Mouse (Mus musculus) thymus, adult 2 months (tissue): ENCODE data around the gene Krtap10-10. TPM values are rescaled to one million over a fixed set of nuclear protein-coding genes. Genes with fewer than 3 reads are reported as not detected.

ENCODE experiments used
- DNase-seq: peaks from one replicate; pipeline ENCODE4 v3.0.0; 2021
- H3K27ac ChIP-seq: fragments of 200-500 bp; 2 replicates; pipeline ENCODE4 v1.5.1; 2012; ENCODE audit warnings: low read length, control low read depth; ENCODE audit not compliant: control insufficient read depth, insufficient read depth
- H3K27me3 ChIP-seq: fragments of 200-500 bp; 2 replicates; pipeline ENCODE4 v1.6.1; 2012; ENCODE audit warnings: mild to moderate bottlenecking, low read length, moderate library complexity, mixed read lengths; ENCODE audit not compliant: control insufficient read depth, insufficient read depth
- H3K36me3 ChIP-seq: fragments of 200-500 bp; 2 replicates; pipeline ENCODE4 v1.6.1; 2012; ENCODE audit warnings: mild to moderate bottlenecking, low read length, moderate library complexity; ENCODE audit not compliant: control insufficient read depth, insufficient read depth
- H3K4me1 ChIP-seq: fragments of 200-500 bp; replicated peaks from 2 replicates; pipeline ENCODE4 v1.6.1; 2012; ENCODE audit warnings: low read length; ENCODE audit not compliant: control insufficient read depth, insufficient read depth
- H3K4me3 ChIP-seq: fragments of 200-500 bp; 2 replicates; pipeline ENCODE4 v1.5.1; 2012; ENCODE audit warnings: mild to moderate bottlenecking, low read length, control low read depth, moderate library complexity; ENCODE audit not compliant: control insufficient read depth, insufficient read depth
- CTCF ChIP-seq: fragments of 200-500 bp; IDR thresholded peaks from 2 replicates; pipeline ENCODE4 v1.5.1; 2012; ENCODE audit warnings: mild to moderate bottlenecking, control low read depth, low read length, moderate library complexity, borderline replicate concordance; ENCODE audit not compliant: control insufficient read depth, poor library complexity, insufficient read depth; ENCODE audit errors: extremely low read depth
- POLR2A ChIP-seq: fragments of 200-500 bp; IDR thresholded peaks from 2 replicates; pipeline ENCODE4 v1.6.1; 2012; ENCODE audit warnings: mild to moderate bottlenecking, low read length, control low read depth, moderate library complexity; ENCODE audit not compliant: control insufficient read depth, poor library complexity, insufficient read depth; ENCODE audit errors: extremely low read depth
- WGBS: fragments of 180-500 bp; shearing (Covaris S2); methylation state at CpG from one replicate; pipeline ENCODE4 v1.1.7; 2018; 5-methylcytosine and 5-hydroxymethylcytosine counted together
- polyA plus RNA-seq: library from polyadenylated mRNA; depleted of rRNA; stranded (reverse); fragments of >200 nt; gene quantifications from 2 replicates; pipeline ENCODE4 v1.2.3, GENCODE M21; 2012

The Krtap10-10 gene
- polyA plus RNA-seq, 1 experiment = 0.12 TPM

GRCm38 (mm10) chr10:77839006-77839405, 3.3 kb downstream of the Krtap10-10 start:
- Histone ChIP-seq H3K4me3 (no peak overlapping the region), H3K27ac (no peak overlapping the region), H3K36me3 (no peaks in the 10 kb centered on the region), H3K27me3 (no peaks in the 10 kb centered on the region), H3K4me1 (no peaks in the 10 kb centered on the region)
- DNase-seq = no peak
- TF ChIP-seq POLR2A (no peak), CTCF (no peak)
- 80% methylated on average over 6 of the region's 6 CpGs for WGBS

GRCm38 (mm10) chr10:77846503-77846902, 10.8 kb downstream of the Krtap10-10 start, which contains the start of gene Gm36176:
TSS of gene Gm36176 (plus strand) at chr10:77846803.
- no peak within 1 kb of the TSS for H3K4me3 ChIP-seq
- H3K27me3 ChIP-seq = no peaks in the 10 kb centered on the region
- DNase-seq = no peak
- H3K27ac ChIP-seq = no peak within 1 kb of the TSS
- H3K4me1 ChIP-seq = no peaks in the 10 kb centered on the region
- no peaks in the 10 kb centered on the region for H3K36me3 ChIP-seq
- 85% methylated on average over 2 of the region's 3 CpGs for WGBS
- no peak for TF ChIP-seq POLR2A
- TF ChIP-seq CTCF = no peak

- whole genome bisulfite sequencing = 55% methylated on average over 2 of the region's 2 CpGs
- no peaks in the 10 kb centered on the region for H3K27me3 ChIP-seq
- TF ChIP-seq CTCF (no peak), POLR2A (no peak)
- H3K27ac ChIP-seq = no peak overlapping the region
- no peaks in the 10 kb centered on the region for H3K36me3 ChIP-seq
- no peak for DNase-seq
- H3K4me3 ChIP-seq = no peak overlapping the region
- H3K4me1 ChIP-seq = no peaks in the 10 kb centered on the region
These were observed 11.2 kb downstream of the Krtap10-10 start for GRCm38 (mm10) chr10:77846961-77847360.

GRCm38 (mm10) chr10:77847538-77847937, 11.8 kb downstream of the Krtap10-10 start:
- TF ChIP-seq POLR2A (no peak), CTCF (no peak)
- no peak overlapping the region for H3K4me3 ChIP-seq
- H3K27ac ChIP-seq = no peak overlapping the region
- H3K4me1 ChIP-seq = no peaks in the 10 kb centered on the region
- no peaks in the 10 kb centered on the region for H3K36me3 ChIP-seq
- H3K27me3 ChIP-seq = no peaks in the 10 kb centered on the region
- 89% methylated on average over 2 of the region's 2 CpGs for WGBS
- DNase-seq = no peak

- TF ChIP-seq POLR2A = no peak
- no peak for TF ChIP-seq CTCF
These were observed 16.8 kb downstream of the Krtap10-10 start, which contains the start of gene Gm10318 for GRCm38 (mm10) chr10:77852559-77852958. TSS of gene Gm10318 (plus strand) at chr10:77852859.

GRCm38 (mm10) chr10:77861675-77862074, 25.9 kb downstream of the Krtap10-10 start, which contains the start of gene Gm3285:
TSS of gene Gm3285 (plus strand) at chr10:77861975.
- TF ChIP-seq POLR2A = no peak
- no peak for DNase-seq
- Histone ChIP-seq H3K27me3 (no peaks in the 10 kb centered on the region), H3K4me1 (peaks cover 8% of the 10 kb centered on the region; the same call in 1 of the 2 replicates), H3K27ac (no peak within 1 kb of the TSS), H3K36me3 (no peaks in the 10 kb centered on the region), H3K4me3 (no peak within 1 kb of the TSS)
- 75% methylated on average over 7 of the region's 7 CpGs for WGBS

More at GRCm38 (mm10) chr10:77852559-77852958, 16.8 kb downstream of the Krtap10-10 start, which contains the start of gene Gm10318:
- WGBS = 79% methylated on average over 9 of the region's 9 CpGs
- Histone ChIP-seq H3K36me3 (no peaks in the 10 kb centered on the region), H3K4me3 (no peak within 1 kb of the TSS), H3K27me3 (no peaks in the 10 kb centered on the region), H3K27ac (no peak within 1 kb of the TSS), H3K4me1 (no peaks in the 10 kb centered on the region)
- no peak for DNase-seq
